Mouse (Mus musculus) kidney, adult 2 months (tissue): ENCODE data around the gene Nbeal2.

Experiments used
- CTCF ChIP-seq: fragments of 200-500 bp; conservative IDR thresholded peaks from 2 replicates; pipeline ENCODE4 v1.5.1; 2011; ENCODE audit warnings: low read depth, mild to moderate bottlenecking, control low read depth, low read length, moderate library complexity, mixed read lengths; ENCODE audit not compliant: insufficient read depth, insufficient read length
- POLR2A ChIP-seq: fragments of 200-500 bp; IDR thresholded peaks from one replicate; pipeline ENCODE4 v1.6.1; 2011; ENCODE audit warnings: low read depth, low read length, control low read depth

- TF ChIP-seq CTCF (peak; percentile 89), POLR2A (no peak)
Measured at GRCm38 (mm10) chr9:110672462-110673106, 18.6 kb upstream of the Nbeal2 start.
